In genomic region chr16:94128236-94128835, GRCm38 (mm10) we compare ENCODE assay signal across 32 mouse cellular contexts. TPM values are rescaled to one million over a fixed set of nuclear protein-coding genes. Genes with fewer than 3 reads are reported as not detected.
DNase-seq lines count a peak whose midpoint lies in the region; ATAC-seq lines count a peak whose summit lies in the region.
"Had no signal": no experiment of that assay in that cellular context is flagged by ENCODE, and none has a peak within 500 bp of the region (broad histone marks: within the 10 kb centered on the region; RNA-seq: fewer than 3 reads in every experiment).

No protein-coding gene starts in this region.

- no peak for ATAC-seq in forebrain, embryonic 14.5 days
- no peak for ATAC-seq in forebrain, embryonic 16.5 days
- peak; percentile 45; the same call in 1 of the 2 replicates for ATAC-seq in midbrain, embryonic 11.5 days (ENCODE audit: low FRiP score)
- no peak for ATAC-seq in midbrain, embryonic 13.5 days
- ATAC-seq: activated CD4-positive, CD25-positive, alpha-beta regulatory T cell, adult 4 months; Patski had no signal

- no peak overlapping the region for H3K27ac ChIP-seq in forebrain, embryonic 14.5 days (ENCODE audit: low read depth, low read length)
- H3K27ac ChIP-seq in forebrain, embryonic 16.5 days (ENCODE audit: low read length), result no peak overlapping the region
- H3K27ac ChIP-seq in midbrain, embryonic 11.5 days (ENCODE audit: low read depth, low read length), result no peak overlapping the region
- H3K27ac ChIP-seq in midbrain, embryonic 13.5 days, result no peak overlapping the region
- H3K27ac ChIP-seq: embryonic facial prominence, embryonic 13.5 days; limb, embryonic 13.5 days; liver, embryonic 13.5 days; neural tube, embryonic 12.5 days had no signal

- peaks cover 25% of the 10 kb centered on the region for H3K27me3 ChIP-seq in forebrain, embryonic 14.5 days (replicated peaks; ENCODE audit: control insufficient read depth, insufficient read depth, low read length)
- peaks cover 28% of the 10 kb centered on the region for H3K27me3 ChIP-seq in forebrain, embryonic 16.5 days (replicated peaks; ENCODE audit: control insufficient read depth, insufficient read depth, low read length)
- peaks cover 54% of the 10 kb centered on the region for H3K27me3 ChIP-seq in midbrain, embryonic 11.5 days (ENCODE audit: control insufficient read depth, insufficient read depth, low read length)
- peaks cover 87% of the 10 kb centered on the region for H3K27me3 ChIP-seq in midbrain, embryonic 13.5 days
- H3K27me3 ChIP-seq: CH12.LX, Patski had no signal

- no peak overlapping the region for H3K9ac ChIP-seq in forebrain, embryonic 14.5 days (ENCODE audit: low read length)
- H3K9ac ChIP-seq in forebrain, embryonic 16.5 days (replicated peaks; ENCODE audit: low read depth, low read length), result no peak overlapping the region
- H3K9ac ChIP-seq in midbrain, embryonic 11.5 days (ENCODE audit: low read length), result no peak overlapping the region
- no peak overlapping the region for H3K9ac ChIP-seq in midbrain, embryonic 13.5 days (replicated peaks)
- H3K9ac ChIP-seq: embryonic facial prominence, embryonic 13.5 days; limb, embryonic 13.5 days; liver, embryonic 13.5 days; neural tube, embryonic 12.5 days had no signal

- no peak overlapping the region for H3K4me3 ChIP-seq in forebrain, embryonic 14.5 days (ENCODE audit: low read depth, low read length)
- no peak overlapping the region for H3K4me3 ChIP-seq in forebrain, embryonic 16.5 days (replicated peaks; ENCODE audit: low read length)
- no peak overlapping the region for H3K4me3 ChIP-seq in midbrain, embryonic 11.5 days (ENCODE audit: low read depth, low read length)
- no peak overlapping the region for H3K4me3 ChIP-seq in midbrain, embryonic 13.5 days (replicated peaks)
- H3K4me3 ChIP-seq: embryonic facial prominence, embryonic 13.5 days; erythroblast, embryonic 14.5 days; limb, embryonic 13.5 days; liver, embryonic 13.5 days; megakaryocyte, embryonic 14.5 days; neural tube, embryonic 12.5 days had no signal

- peaks cover 13% of the 10 kb centered on the region for H3K4me1 ChIP-seq in forebrain, embryonic 14.5 days (ENCODE audit: control insufficient read depth, insufficient read depth, low read length)
- peaks cover 22% of the 10 kb centered on the region for H3K4me1 ChIP-seq in forebrain, embryonic 16.5 days (replicated peaks; ENCODE audit: control insufficient read depth, insufficient read depth, low read length)
- H3K4me1 ChIP-seq in midbrain, embryonic 11.5 days (ENCODE audit: control insufficient read depth, insufficient read depth, low read length), result peaks cover 23% of the 10 kb centered on the region
- peaks cover 24% of the 10 kb centered on the region for H3K4me1 ChIP-seq in midbrain, embryonic 13.5 days (replicated peaks)
- H3K4me1 ChIP-seq: liver, embryonic 13.5 days had no signal

- WGBS in forebrain, embryonic 14.5 days, result 22% methylated on average over 2 of the region's 2 CpGs
- 22% methylated on average over 2 of the region's 2 CpGs for WGBS in forebrain, embryonic 16.5 days
- WGBS in midbrain, embryonic 11.5 days, result 5% methylated on average over 2 of the region's 2 CpGs
- 5% methylated on average over 2 of the region's 2 CpGs for WGBS in midbrain, embryonic 13.5 days

- DNase-seq in forebrain, embryonic 14.5 days (ENCODE audit: low spot score), result peak; percentile 38
- DNase-seq in midbrain, embryonic 11.5 days (ENCODE audit: low spot score, missing footprints), result peak; percentile 91
- peak; percentile 61 for DNase-seq in embryo, embryonic 10 days (ENCODE audit: low spot score)
- DNase-seq in cerebellum, adult 11-12 months, result no peak
- DNase-seq in adrenal gland, postnatal 14 days, result no peak
- DNase-seq: adrenal gland, adult 8-10 months; B cell, adult 2 months; cerebellum, adult 8-10 months; cerebellum, postnatal 36 days; gastrocnemius, postnatal 14 days; heart, adult 11 months; kidney, adult 11 months; kidney, postnatal 4 days; liver, embryonic 13.5 days; lung, adult 2 months; right cerebral cortex, adult 18-20 months; right cerebral cortex, postnatal 4 days; thymus, postnatal 14 days had no signal

- H3K4me2 ChIP-seq in forebrain, embryonic 14.5 days (ENCODE audit: low read length), result no peak overlapping the region
- no peak overlapping the region for H3K4me2 ChIP-seq in forebrain, embryonic 16.5 days (ENCODE audit: low read length)
- H3K4me2 ChIP-seq in midbrain, embryonic 11.5 days, result no peak overlapping the region
- no peak overlapping the region for H3K4me2 ChIP-seq in midbrain, embryonic 13.5 days (replicated peaks)
- H3K4me2 ChIP-seq: embryonic facial prominence, embryonic 13.5 days; heart, embryonic 11.5 days; limb, embryonic 13.5 days; liver, embryonic 13.5 days; neural tube, embryonic 12.5 days had no signal

- H3K36me3 ChIP-seq in forebrain, embryonic 14.5 days (ENCODE audit: control insufficient read depth, insufficient read depth, low read length), result no peaks in the 10 kb centered on the region
- no peaks in the 10 kb centered on the region for H3K36me3 ChIP-seq in forebrain, embryonic 16.5 days (ENCODE audit: control insufficient read depth, insufficient read depth)
- no peaks in the 10 kb centered on the region for H3K36me3 ChIP-seq in midbrain, embryonic 11.5 days (ENCODE audit: control insufficient read depth, insufficient read depth, low read length)
- no peaks in the 10 kb centered on the region for H3K36me3 ChIP-seq in midbrain, embryonic 13.5 days
- H3K36me3 ChIP-seq: G1E; limb, embryonic 13.5 days; liver, embryonic 13.5 days; neural tube, embryonic 12.5 days had no signal

- H3K9me3 ChIP-seq in forebrain, embryonic 14.5 days (replicated peaks; ENCODE audit: control insufficient read depth, low read length), result no peaks in the 10 kb centered on the region
- no peaks in the 10 kb centered on the region for H3K9me3 ChIP-seq in forebrain, embryonic 16.5 days (ENCODE audit: control insufficient read depth, low read length)
- no peaks in the 10 kb centered on the region for H3K9me3 ChIP-seq in midbrain, embryonic 11.5 days (ENCODE audit: control insufficient read depth, low read length)
- no peaks in the 10 kb centered on the region for H3K9me3 ChIP-seq in midbrain, embryonic 13.5 days
- H3K9me3 ChIP-seq: embryonic facial prominence, embryonic 13.5 days; G1E; limb, embryonic 13.5 days; liver, embryonic 13.5 days; megakaryocyte, embryonic 14.5 days; neural tube, embryonic 12.5 days had no signal

RNA-seq across cellular contexts. Expression of gene Sim2, which starts 43.6 kb away (rescaled TPM):
- 0.12 and 0.29 TPM in 2 replicates for polyA plus RNA-seq in forebrain, embryonic 14.5 days (2014; fragmentation: Nextera tagmentation; extraction: Ambion mirVana)
- polyA plus RNA-seq in forebrain, embryonic 16.5 days (2015; fragmentation: Nextera tagmentation; extraction: Ambion mirVana), result 0.06 TPM in 1 of 2 replicates, not detected in the other
- 1.8 and 2.3 TPM in 2 replicates for polyA plus RNA-seq in midbrain, embryonic 11.5 days (2014; fragmentation: Nextera tagmentation; extraction: Ambion mirVana)
- 0.24 and 0.44 TPM in 2 replicates for polyA plus RNA-seq in midbrain, embryonic 13.5 days (2015; fragmentation: Nextera tagmentation; extraction: Ambion mirVana)
- not detected in 2 replicates for total RNA-seq in adrenal gland, postnatal 14 days (2021)
- total RNA-seq: adrenal gland, adult 8-10 months; CH12.LX; G1E; hematopoietic stem cell, adult 5-6 weeks had no signal
- polyA plus RNA-seq: activated CD4-positive, CD25-positive, alpha-beta regulatory T cell, adult 4 months; erythroblast, embryonic 14.5 days; G1E; heart, postnatal 0 days; liver, embryonic 13.5 days had no signal

Comparison
In these comparisons a context has a peak if more than half of its experiments do, and no peak if none do; other contexts are left out.
1. DNase-seq: peak in forebrain, embryonic 14.5 days (single experiment), midbrain, embryonic 11.5 days (single experiment) and embryo, embryonic 10 days (single experiment); none in cerebellum, adult 11-12 months (single experiment) and adrenal gland, postnatal 14 days (single experiment).